Mouse (Mus musculus) limb, embryonic 14.5 days (tissue): ENCODE measurements around the gene Nup210l. TPM values are rescaled to one million over a fixed set of nuclear protein-coding genes. Genes with fewer than 3 reads are reported as not detected.
"Not testable (repeated sequence)": the region's sequence is repeated elsewhere in the genome, so short reads cannot be mapped to it uniquely, and the experiment has no call there.

Experiments
- ATAC-seq: fragments of 200-750 bp; cut with Nextera tagmentation; 2 replicates; pipeline ENCODE4 v1.8.0; 2017; ENCODE audit warnings: low read depth, moderate number of reproducible peaks, moderate TSS enrichment; ENCODE audit not compliant: low FRiP score
- DNase-seq: peaks from one replicate; pipeline ENCODE4 v3.0.0-alpha.2; 2015; ENCODE audit warnings: low spot score
- H3K27ac ChIP-seq: fragments of 300-500 bp; sonication (generic); replicated peaks from 2 replicates; pipeline ENCODE4 v1.5.1; 2014; ENCODE audit warnings: low read depth, mild to moderate bottlenecking, low read length, moderate library complexity, mixed read lengths
- H3K27me3 ChIP-seq: fragments of 300-500 bp; sonication (generic); 2 replicates; pipeline ENCODE4 v1.6.1; 2014; ENCODE audit warnings: low read length, mixed read lengths; ENCODE audit not compliant: control insufficient read depth, insufficient read depth
- H3K36me3 ChIP-seq: fragments of 300-500 bp; sonication (generic); 2 replicates; pipeline ENCODE4 v1.6.1; 2014; ENCODE audit warnings: mild to moderate bottlenecking, low read length, moderate library complexity, mixed read lengths; ENCODE audit not compliant: control insufficient read depth, insufficient read depth
- H3K4me1 ChIP-seq: fragments of 300-500 bp; sonication (generic); 2 replicates; pipeline ENCODE4 v1.6.1; 2014; ENCODE audit warnings: antibody characterized with exemption, low read length, mixed read lengths; ENCODE audit not compliant: control insufficient read depth, insufficient read depth
- H3K4me2 ChIP-seq: fragments of 300-500 bp; sonication (generic); replicated peaks from 2 replicates; pipeline ENCODE4 v1.6.1; 2014; ENCODE audit warnings: low read depth, mild to moderate bottlenecking, low read length, moderate library complexity; ENCODE audit not compliant: severe bottlenecking
- H3K4me3 ChIP-seq: fragments of 300-500 bp; sonication (generic); replicated peaks from 2 replicates; pipeline ENCODE4 v1.5.1; 2014; ENCODE audit warnings: low read length
- H3K9ac ChIP-seq: fragments of 300-500 bp; sonication (generic); 2 replicates; pipeline ENCODE4 v1.6.1; 2014; ENCODE audit warnings: mild to moderate bottlenecking, low read depth, low read length, moderate library complexity; ENCODE audit not compliant: severe bottlenecking
- H3K9me3 ChIP-seq: fragments of 300-500 bp; sonication (generic); 2 replicates; pipeline ENCODE4 v1.6.1; 2016; ENCODE audit warnings: low read length; ENCODE audit not compliant: control insufficient read depth
- POLR2A ChIP-seq: fragments of 200-500 bp; IDR thresholded peaks from 2 replicates; pipeline ENCODE4 v1.8.0; 2012; ENCODE audit warnings: inconsistent platforms, mild to moderate bottlenecking, moderate library complexity, borderline replicate concordance; ENCODE audit not compliant: insufficient read depth, insufficient read length; ENCODE audit errors: extremely low read depth
- WGBS: fragments of 180-500 bp; shearing (Covaris S2); extraction: QIAGEN DNeasy Blood & Tissue Kit; methylation state at CpG from one replicate; pipeline ENCODE4 v1.1.7; 2014; 5-methylcytosine and 5-hydroxymethylcytosine counted together
- polyA plus RNA-seq, 2 experiments: library from polyadenylated mRNA; depleted of rRNA in 1 of 2; stranded (reverse) in 1 of 2; unstranded in 1 of 2; fragments of >200 nt; fragmentation: Nextera tagmentation in 1 of 2; extraction: Ambion mirVana in 1 of 2; gene quantifications; 2 replicates each; pipeline versions ENCODE4 v1.2.1 to v1.2.3; 2012 to 2014

Gene Nup210l
- polyA plus RNA-seq, 2 experiments: 0.30 to 2.5 TPM

GRCm38 (mm10) chr3:90114342-90114741 is 10.4 kb downstream of the Nup210l start:
- no peaks in the 10 kb centered on the region for H3K4me1 ChIP-seq
- no peaks in the 10 kb centered on the region for H3K36me3 ChIP-seq
- no peaks in the 10 kb centered on the region for H3K9me3 ChIP-seq
- DNase-seq: no peak
- H3K27me3 ChIP-seq: no peaks in the 10 kb centered on the region
- no peak overlapping the region for H3K4me3 ChIP-seq
- no peak overlapping the region for H3K9ac ChIP-seq
- H3K27ac ChIP-seq: no peak overlapping the region
- no peak overlapping the region for H3K4me2 ChIP-seq
- 93% methylated on average over 2 of the region's 2 CpGs for WGBS
- ATAC-seq: no peak
- TF ChIP-seq POLR2A: no peak

- DNase-seq: no peak
- ATAC-seq: no peak
- H3K9me3 ChIP-seq: no peaks in the 10 kb centered on the region
- no peak overlapping the region for H3K27ac ChIP-seq
- 67% methylated on average over 3 of the region's 3 CpGs for WGBS
- H3K36me3 ChIP-seq: no peaks in the 10 kb centered on the region
- no peak overlapping the region for H3K4me3 ChIP-seq
- no peak overlapping the region for H3K4me2 ChIP-seq
- no peak for TF ChIP-seq POLR2A
- H3K27me3 ChIP-seq: no peaks in the 10 kb centered on the region
- no peaks in the 10 kb centered on the region for H3K4me1 ChIP-seq
- H3K9ac ChIP-seq: no peak overlapping the region
These were observed 11.6 kb downstream of the Nup210l start for GRCm38 (mm10) chr3:90115526-90115925.

GRCm38 (mm10) chr3:90118132-90118790 is 14.3 kb downstream of the Nup210l start:
- no peak for ATAC-seq
- H3K9ac ChIP-seq: no peak overlapping the region
- WGBS: 92% methylated on average over 13 of the region's 13 CpGs

GRCm38 (mm10) chr3:90122036-90122435 is 18.1 kb downstream of the Nup210l start:
- 81% methylated on average over 5 of the region's 5 CpGs for WGBS
- DNase-seq, H3K36me3 ChIP-seq, H3K4me3 ChIP-seq, H3K9ac ChIP-seq, H3K4me1 ChIP-seq, H3K27me3 ChIP-seq, ATAC-seq, H3K4me2 ChIP-seq, H3K9me3 ChIP-seq, H3K27ac ChIP-seq: not testable (repeated sequence)

More at GRCm38 (mm10) chr3:90118132-90118790, 14.3 kb downstream of the Nup210l start:
- Histone ChIP-seq H3K4me1 (no peaks in the 10 kb centered on the region), H3K4me3 (no peak overlapping the region), H3K4me2 (no peak overlapping the region), H3K27me3 (no peaks in the 10 kb centered on the region), H3K9me3 (no peaks in the 10 kb centered on the region), H3K27ac (no peak overlapping the region), H3K36me3 (no peaks in the 10 kb centered on the region)
- no peak for DNase-seq
- no peak for TF ChIP-seq POLR2A

- no peaks in the 10 kb centered on the region for H3K27me3 ChIP-seq
- no peaks in the 10 kb centered on the region for H3K36me3 ChIP-seq
- ATAC-seq (no peak), DNase-seq (no peak)
- no peak overlapping the region for H3K4me2 ChIP-seq
- TF ChIP-seq POLR2A: no peak
- H3K4me3 ChIP-seq: no peak overlapping the region
- no peaks in the 10 kb centered on the region for H3K4me1 ChIP-seq
- no peak overlapping the region for H3K9ac ChIP-seq
- 76% methylated on average over 5 of the region's 5 CpGs for WGBS
- H3K9me3 ChIP-seq: no peaks in the 10 kb centered on the region
- H3K27ac ChIP-seq: no peak overlapping the region
These were observed 21.8 kb downstream of the Nup210l start for GRCm38 (mm10) chr3:90125710-90126109.

- Histone ChIP-seq H3K36me3 (no peaks in the 10 kb centered on the region), H3K4me3 (no peak overlapping the region), H3K27ac (no peak overlapping the region), H3K4me2 (no peak overlapping the region), H3K4me1 (no peaks in the 10 kb centered on the region), H3K27me3 (no peaks in the 10 kb centered on the region), H3K9me3 (no peaks in the 10 kb centered on the region), H3K9ac (no peak overlapping the region)
- DNase-seq: no peak
- WGBS: 90% methylated on average over 6 of the region's 6 CpGs
- ATAC-seq: no peak
- no peak for TF ChIP-seq POLR2A
These were observed 23.9 kb downstream of the Nup210l start for GRCm38 (mm10) chr3:90127881-90128280.
